ENCODE assay signal across 1 mouse cellular context in the genomic region with DNA sequence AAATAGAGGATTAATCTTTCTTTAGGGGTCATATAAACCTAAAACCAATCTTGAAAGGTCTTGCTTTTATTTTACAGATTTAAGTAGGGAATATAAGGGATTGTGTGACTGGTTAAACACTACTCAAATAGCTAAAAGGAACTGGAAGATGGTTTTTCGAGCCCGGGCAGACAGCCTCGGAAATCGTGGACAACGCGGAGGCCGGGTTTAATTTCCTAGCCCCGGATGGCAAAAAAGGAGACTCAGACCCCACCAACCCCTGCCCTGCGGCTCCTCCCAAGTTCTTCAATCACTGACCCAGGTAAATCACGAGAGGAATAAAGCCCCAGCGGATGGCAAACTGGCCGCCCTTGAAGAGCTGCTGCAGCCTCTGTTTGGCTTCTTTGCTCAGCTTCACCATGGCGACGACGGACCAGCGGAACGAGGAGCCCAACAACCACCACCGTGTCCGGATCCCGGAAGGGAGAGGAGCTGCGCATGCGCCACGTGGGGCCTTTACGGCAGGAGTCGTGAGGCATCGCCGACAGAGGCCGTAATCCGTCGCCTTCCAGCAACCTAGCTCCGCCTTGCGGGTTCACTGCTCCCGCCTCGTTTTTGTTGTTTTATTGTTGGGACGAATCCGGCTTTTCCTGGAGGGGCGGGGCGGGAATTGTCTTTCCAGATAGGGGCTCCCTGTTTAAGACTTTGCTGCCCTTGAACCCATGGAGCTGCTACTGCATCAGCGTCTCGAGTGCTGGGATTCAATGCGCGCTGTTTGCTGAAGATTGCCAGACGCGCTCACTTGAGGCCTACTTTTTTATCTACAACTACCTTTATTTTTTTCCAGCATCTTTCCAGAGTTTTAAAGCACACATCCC.
TF ChIP-seq lines count a peak whose summit lies in the region.

A gene (minus strand): TSS at position 488 of the 857 bp plus-strand sequence.

TF ChIP-seq in CH12.LX, 34 proteins besides CTCF, POLR2A, EP300 and RAD21 (continued from another document):
- TF ChIP-seq NELFE (IDR thresholded peaks at IDR 0.05; ENCODE audit: low read depth, low read length) (peak; percentile 82), CHD1 (IDR thresholded peaks at IDR 0.05; ENCODE audit: low read depth, low read length) (no peak), JUN (IDR thresholded peaks at IDR 0.05; ENCODE audit: insufficient read depth, low read depth, low read length) (no peak), ETS1 (conservative IDR thresholded peaks at IDR 0.05; ENCODE audit: low read depth, low read length) (no peak), GABPA (IDR thresholded peaks at IDR 0.05; ENCODE audit: insufficient replicate concordance, low read depth, low read length) (peak; percentile 51; the same call in 1 of the 2 replicates), E2F4 (IDR thresholded peaks at IDR 0.05; ENCODE audit: insufficient replicate concordance, low read depth, low read length) (no peak), MAZ (IDR thresholded peaks at IDR 0.05; ENCODE audit: low read depth, low read length) (no peak), TBP (conservative IDR thresholded peaks at IDR 0.05; ENCODE audit: low read depth, low read length) (0 out of 2 replicates have a peak, but pooled peaks have one; percentile 81), ZC3H11A (IDR thresholded peaks at IDR 0.05; ENCODE audit: low read depth, low read length) (no peak), KAT2A (IDR thresholded peaks at IDR 0.05; ENCODE audit: insufficient replicate concordance, low read length) (peak; percentile 98), UBTF (IDR thresholded peaks at IDR 0.05; ENCODE audit: low read depth, low read length) (no peak), MYC (IDR thresholded peaks at IDR 0.05; ENCODE audit: low read depth, low read length) (peak; percentile 87), USF2 (conservative IDR thresholded peaks at IDR 0.05; ENCODE audit: low read depth, low read length) (no peak), MAFK (IDR thresholded peaks at IDR 0.05; ENCODE audit: insufficient replicate concordance, low read length) (no peak), MEF2A (IDR thresholded peaks at IDR 0.05; ENCODE audit: borderline replicate concordance, low read depth, low read length) (peak; percentile 30; the same call in 1 of the 2 replicates), TCF12 (IDR thresholded peaks at IDR 0.05; ENCODE audit: low read depth, low read length) (peak; percentile 90), NRF1 (IDR thresholded peaks at IDR 0.05; ENCODE audit: low read depth, low read length) (peak; percentile 95), SIN3A (IDR thresholded peaks at IDR 0.05; ENCODE audit: low read length) (0 out of 2 replicates have a peak, but pooled peaks have one; percentile 93), POLR2AphosphoS2 (IDR thresholded peaks at IDR 0.05; ENCODE audit: low read depth, low read length) (peak; percentile 73), USF1 (IDR thresholded peaks at IDR 0.05; ENCODE audit: low read depth, low read length) (no peak; the same call in 1 of the 2 replicates), MAX (IDR thresholded peaks at IDR 0.05; ENCODE audit: low read length) (peak; percentile 87)
